Mouse (Mus musculus) embryo, embryonic 10 days (tissue): ENCODE measurements around the gene Hmgxb4.
A peak's percentile ranks its signal among the peaks of the same experiment; 100 is the strongest.

Experiments
- DNase-seq: peaks from one replicate; pipeline ENCODE4 v3.0.0-alpha.2; 2015; ENCODE audit warnings: low spot score

Hmgxb4 gene

DNA sequence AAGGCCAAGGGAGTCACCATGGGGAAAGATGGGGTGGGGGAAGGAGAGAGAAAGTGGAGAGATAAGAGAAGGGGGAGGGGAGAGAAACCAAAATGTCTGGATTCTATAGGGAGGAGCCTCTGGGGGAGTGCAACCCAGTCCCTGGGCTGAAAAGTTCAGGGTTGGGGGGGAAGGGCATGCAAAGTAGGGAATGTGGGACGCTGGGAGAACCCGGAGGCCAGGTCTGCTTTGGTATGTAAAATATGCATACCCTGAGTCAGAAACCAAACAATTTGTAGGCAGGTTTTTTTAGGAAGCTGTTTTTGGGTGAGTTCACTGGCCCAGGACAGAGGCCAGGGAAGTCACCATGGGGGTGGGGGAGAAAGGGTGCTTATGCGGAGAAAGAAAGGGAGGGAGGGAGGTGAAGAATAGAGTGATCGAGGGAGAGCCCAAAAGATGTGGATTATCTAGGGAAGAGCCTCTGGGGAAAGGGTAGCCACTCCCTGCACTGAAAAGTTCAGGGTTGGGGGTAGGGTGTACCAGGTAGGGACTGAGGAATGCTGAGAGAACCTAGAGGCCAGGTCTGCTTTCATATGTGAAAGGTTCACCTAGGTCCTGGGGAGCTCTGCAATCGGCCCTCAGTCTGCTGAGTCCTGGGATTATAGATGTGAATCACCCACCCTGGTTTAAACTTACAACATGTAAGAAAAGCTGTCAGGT, 25.3 kb downstream of the Hmgxb4 start:
- peak; percentile 24 for DNase-seq

DNA sequence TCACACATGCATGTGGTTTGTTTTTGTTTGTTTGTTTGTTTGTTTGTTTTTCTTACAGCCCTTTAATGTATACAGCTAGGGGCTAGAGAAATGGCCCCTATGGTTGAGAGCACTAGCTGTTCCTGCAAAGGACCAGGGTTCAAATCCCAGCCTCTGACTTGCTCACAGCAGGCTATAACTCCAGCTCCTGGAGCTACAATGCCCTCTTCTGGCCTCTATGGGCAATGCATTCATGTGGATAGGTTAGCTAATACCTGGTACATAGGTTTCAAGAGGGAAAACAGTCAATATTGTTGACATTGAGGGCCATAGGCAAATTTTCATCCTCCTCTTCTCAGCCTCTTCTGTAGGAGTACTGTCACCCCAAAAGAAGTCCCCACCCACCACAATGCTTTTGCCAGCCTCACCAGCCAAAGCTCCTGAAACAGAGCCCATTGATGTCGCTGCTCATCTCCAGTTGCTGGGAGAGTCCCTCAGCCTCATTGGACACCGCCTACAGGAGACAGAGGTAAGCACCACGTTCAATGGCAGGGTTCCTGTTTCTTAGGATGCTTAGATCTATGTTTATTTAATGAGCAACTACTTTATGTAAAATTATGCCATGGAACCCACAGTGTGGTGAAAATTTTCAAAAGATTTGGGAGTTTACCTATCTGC, 30.6 kb downstream of the Hmgxb4 start:
- DNase-seq: peak; percentile 19

GRCm38 (mm10) chr8:75025809-75026208, 32.7 kb downstream of the Hmgxb4 start:
- DNase-seq: no peak

DNA sequence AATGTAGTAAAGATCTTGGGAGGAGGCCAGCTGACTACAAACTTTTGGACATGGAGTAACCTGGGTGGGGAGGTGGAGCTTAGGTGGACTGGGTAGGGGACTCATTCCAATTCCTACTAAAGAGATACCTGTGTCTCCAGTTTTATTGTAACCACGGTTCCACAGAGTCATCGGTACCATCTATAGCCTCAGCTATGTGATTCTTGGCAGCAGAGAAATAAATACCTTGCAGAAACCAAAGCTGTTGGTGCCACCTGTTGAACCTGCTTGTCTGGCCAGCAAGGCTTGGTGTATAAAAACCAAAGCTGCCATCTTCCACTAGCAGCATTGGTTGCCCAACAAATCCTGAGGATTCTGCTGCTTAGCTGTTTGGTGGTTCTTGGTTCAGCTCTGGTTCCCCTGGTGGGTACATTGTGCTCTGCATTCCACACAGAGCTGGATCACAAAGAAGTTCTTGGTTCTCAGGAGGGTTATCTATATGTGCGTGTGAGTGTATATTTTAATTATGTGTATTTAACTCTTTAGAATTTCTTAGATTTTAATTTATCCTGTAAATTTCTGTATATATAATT, 37.4 kb downstream of the Hmgxb4 start:
- no peak for DNase-seq

DNA sequence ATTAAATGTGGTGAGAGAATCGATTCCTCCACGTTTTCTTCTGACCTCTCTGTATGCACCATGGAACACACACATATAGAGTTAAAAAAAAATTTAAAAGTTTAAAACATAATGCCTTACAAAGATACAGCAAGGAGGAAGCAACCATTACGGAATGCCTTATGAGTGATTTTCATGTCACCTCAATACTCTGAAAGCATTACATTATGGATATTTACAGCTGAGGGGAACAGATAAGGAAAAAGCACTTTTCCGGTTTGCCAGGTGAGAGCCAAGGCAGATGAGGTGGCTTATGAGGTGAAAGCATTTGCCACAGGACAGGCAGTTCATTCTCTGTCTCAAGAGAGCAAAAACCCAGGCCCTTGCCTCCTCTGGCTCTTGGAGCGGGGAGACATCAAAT, 39.8 kb downstream of the Hmgxb4 start:
- no peak for DNase-seq

GRCm38 (mm10) chr8:75033511-75034243, 40.5 kb downstream of the Hmgxb4 start, which contains the start of gene Tom1:
TSS of gene Tom1 (plus strand) at chr8:75033705.
- DNase-seq: peak; percentile 98

GRCm38 (mm10) chr8:75034285-75034684, 41.1 kb downstream of the Hmgxb4 start:
- DNase-seq: no peak

DNA sequence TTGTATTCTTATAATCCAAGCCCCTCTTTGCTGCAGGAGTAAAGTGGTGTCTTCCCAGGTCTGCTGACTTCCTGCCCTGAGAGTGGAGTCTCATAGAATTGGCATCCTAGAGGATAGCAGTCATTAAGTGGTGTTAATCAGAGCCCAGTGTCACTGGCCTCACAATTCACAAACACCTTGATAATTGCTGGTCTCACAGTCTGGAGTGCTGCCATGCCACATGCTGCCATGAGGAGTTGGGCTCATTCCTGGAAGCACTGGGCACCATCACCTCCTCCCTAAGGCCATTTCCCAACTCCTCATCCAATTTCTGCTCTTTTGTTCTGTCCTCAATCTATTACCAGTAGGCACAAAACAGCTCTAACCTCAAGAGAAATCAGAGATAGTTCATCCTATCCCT, 42.5 kb downstream of the Hmgxb4 start:
- no peak for DNase-seq

GRCm38 (mm10) chr8:75038497-75038896, 45.3 kb downstream of the Hmgxb4 start:
- peak; percentile 35 for DNase-seq

GRCm38 (mm10) chr8:75039754-75040153, 46.6 kb downstream of the Hmgxb4 start:
- no peak for DNase-seq

GRCm38 (mm10) chr8:75042171-75042570, 49.0 kb downstream of the Hmgxb4 start:
- DNase-seq: no peak

GRCm38 (mm10) chr8:75042974-75043373, 49.8 kb downstream of the Hmgxb4 start:
- no peak for DNase-seq

GRCm38 (mm10) chr8:75046303-75046702, 53.1 kb downstream of the Hmgxb4 start:
- no peak for DNase-seq

DNA sequence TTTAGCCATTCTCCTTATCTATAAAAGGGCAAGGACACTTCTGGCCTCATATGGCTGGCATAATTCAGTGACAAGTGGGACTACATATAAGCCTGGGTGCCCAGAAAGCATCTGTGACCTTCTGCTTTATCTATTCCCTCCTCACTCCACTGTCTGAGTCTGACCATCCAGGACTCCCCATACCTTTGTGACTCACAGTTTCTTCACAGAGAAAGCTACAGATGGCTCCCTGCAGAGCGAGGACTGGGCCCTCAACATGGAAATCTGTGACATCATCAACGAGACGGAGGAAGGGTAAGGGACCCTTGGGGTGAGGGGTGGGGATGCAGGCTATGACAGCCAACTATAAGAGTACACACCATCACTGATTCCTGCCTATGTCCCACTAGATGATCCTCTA, 54.6 kb downstream of the Hmgxb4 start:
- no peak for DNase-seq

GRCm38 (mm10) chr8:75053342-75053741, 60.2 kb downstream of the Hmgxb4 start:
- DNase-seq: no peak

- no peak for DNase-seq
Measured at GRCm38 (mm10) chr8:75055673-75056072, 62.5 kb downstream of the Hmgxb4 start.

- DNase-seq: no peak
Measured at GRCm38 (mm10) chr8:75060022-75060421, 66.9 kb downstream of the Hmgxb4 start.

GRCm38 (mm10) chr8:75060815-75061214, 67.7 kb downstream of the Hmgxb4 start:
- no peak for DNase-seq

DNA sequence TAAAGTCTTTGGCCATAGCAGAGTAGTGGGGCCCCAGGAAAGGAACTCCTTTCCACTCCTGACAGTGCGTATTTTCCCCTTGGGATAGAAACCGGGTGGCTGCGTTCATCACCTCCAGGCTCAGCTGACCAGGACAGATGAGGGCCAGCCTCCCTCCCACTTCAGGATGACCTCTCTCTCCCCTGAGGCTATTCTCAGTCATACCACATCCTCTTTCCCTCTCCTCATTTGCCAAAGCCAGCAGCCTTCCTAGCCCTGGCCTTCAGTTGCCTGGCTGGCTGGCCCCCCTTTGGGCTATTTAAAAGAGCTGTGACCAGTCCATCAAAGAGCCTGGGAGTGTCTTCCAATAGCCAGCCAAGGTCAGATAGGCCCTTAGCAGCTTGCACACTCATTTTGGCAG, 70.1 kb downstream of the Hmgxb4 start:
- peak; percentile 12 for DNase-seq

DNA sequence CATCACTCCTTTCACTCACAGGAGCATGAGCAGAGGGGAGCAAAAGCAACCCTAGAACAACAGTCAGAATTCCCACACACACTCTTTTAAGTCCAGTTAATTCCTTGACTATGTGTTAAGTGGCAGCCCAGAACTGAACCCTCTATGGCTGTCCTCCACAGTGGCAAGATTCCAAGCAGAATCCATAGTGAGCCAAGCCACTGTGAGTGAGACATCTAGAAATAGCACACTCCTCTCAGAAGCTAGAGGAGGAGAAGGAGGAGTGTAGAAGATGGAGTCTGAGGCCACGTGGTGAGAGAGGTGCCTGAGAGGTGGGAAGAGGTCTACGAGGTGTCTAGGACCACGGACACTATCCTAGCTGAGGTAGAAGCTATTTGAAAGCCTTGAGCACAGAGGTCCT, 71.6 kb downstream of the Hmgxb4 start:
- DNase-seq: no peak

DNA sequence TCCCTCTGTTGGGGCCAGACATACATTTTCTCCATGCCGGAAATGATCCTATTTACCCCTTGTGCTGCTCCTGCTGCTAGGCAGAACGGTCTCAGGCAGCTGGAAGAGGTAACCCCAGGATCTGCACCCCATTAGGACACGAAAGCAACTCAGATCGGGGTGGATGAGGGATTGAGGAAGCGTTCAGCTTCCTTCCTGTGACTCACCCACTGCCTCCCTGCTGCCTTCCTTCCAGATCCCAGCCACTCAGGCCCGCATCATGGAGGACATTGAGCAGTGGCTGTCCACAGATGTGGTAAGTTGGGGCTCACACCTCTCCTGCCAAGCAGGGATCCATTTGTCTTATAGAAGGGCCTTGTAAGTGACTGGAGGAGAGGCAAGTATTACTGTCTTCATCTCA, 74.1 kb downstream of the Hmgxb4 start:
- no peak for DNase-seq

GRCm38 (mm10) chr8:75070297-75070696, 77.1 kb downstream of the Hmgxb4 start:
- no peak for DNase-seq
